Mouse (Mus musculus): ENCODE data around the gene Rfx8. TPM values are rescaled to one million over a fixed set of nuclear protein-coding genes. Genes with fewer than 3 reads are reported as not detected.

Gene Rfx8
- total and polyA plus RNA-seq, 3 experiments = not detected

- Histone ChIP-seq H3K27me3 (ENCODE audit: control insufficient read depth in 1 of 2, insufficient read depth in 2 of 2, low read length in 2 of 2) (no peaks in the 10 kb centered on the region), H3K4me3 (ENCODE audit: control insufficient read depth in 1 of 2, insufficient read depth in 1 of 2, low read depth in 2 of 2, low read length in 2 of 2) (no peak overlapping the region), H3K9ac (ENCODE audit: control insufficient read depth, low read depth, low read length, poor library complexity, severe bottlenecking) (no peak overlapping the region), H3K36me3 (ENCODE audit: control insufficient read depth in 1 of 2, insufficient read depth in 2 of 2, low read length in 2 of 2) (no peaks in the 10 kb centered on the region), H3K79me2 (ENCODE audit: control insufficient read depth, insufficient read depth, low read length, poor library complexity) (no peaks in the 10 kb centered on the region), H3K9me3 (replicated peaks; ENCODE audit: insufficient read depth, low read length) (no peaks in the 10 kb centered on the region), H3K27ac (ENCODE audit: control insufficient read depth, low read depth, low read length) (no peak overlapping the region), H3K4me1 (ENCODE audit: control insufficient read depth in 1 of 2, insufficient read depth in 2 of 2, low read length in 2 of 2) (no peaks in the 10 kb centered on the region)
- DNase-seq (ENCODE audit: low read depth, low spot score) = no peak
- TF ChIP-seq MYB (IDR thresholded peaks at IDR 0.05; ENCODE audit: low read depth, low read length) (no peak), ZMIZ1 (IDR thresholded peaks at IDR 0.05; ENCODE audit: low read depth, low read length) (no peak), MXI1 (IDR thresholded peaks at IDR 0.05; ENCODE audit: low read depth, low read length) (no peak), TAL1 (IDR thresholded peaks at IDR 0.05; ENCODE audit: low read length) (no peak), NELFE (IDR thresholded peaks at IDR 0.05; ENCODE audit: low read depth, low read length) (no peak), EP300 (IDR thresholded peaks at IDR 0.05; ENCODE audit: low read depth in 1 of 2, low read length in 2 of 2) (no peak), ELF1 (IDR thresholded peaks at IDR 0.05; ENCODE audit: low read depth, low read length) (no peak), GATA1 (IDR thresholded peaks at IDR 0.05; ENCODE audit: low read depth, low read length) (no peak), KAT2A (conservative IDR thresholded peaks at IDR 0.05; ENCODE audit: low read depth, low read length) (no peak), POLR2AphosphoS5 (IDR thresholded peaks at IDR 0.05; ENCODE audit: borderline replicate concordance, low read depth, low read length) (no peak), SIN3A (IDR thresholded peaks at IDR 0.05; ENCODE audit: low read length) (no peak), ETS1 (IDR thresholded peaks at IDR 0.05; ENCODE audit: low read depth, low read length) (no peak), CTCF (IDR thresholded peaks at IDR 0.05 in 2 of 3, conservative IDR thresholded peaks at IDR 0.05 in 1 of 3; ENCODE audit: control insufficient read depth in 1 of 3, insufficient read depth in 1 of 3, low read depth in 2 of 3, low read length in 3 of 3, poor library complexity in 1 of 3, severe bottlenecking in 1 of 3) (no peak), ZC3H11A (IDR thresholded peaks at IDR 0.05; ENCODE audit: low read depth, low read length) (no peak), GABPA (IDR thresholded peaks at IDR 0.05; ENCODE audit: low read depth, low read length) (no peak), MAZ (IDR thresholded peaks at IDR 0.05; ENCODE audit: low read depth, low read length) (no peak)
These were observed 611 bp downstream of the Rfx8 start for GRCm38 (mm10) chr1:39720186-39720585.

- DNase-seq (ENCODE audit: low read depth, low spot score) = no peak
- Histone ChIP-seq H3K4me1 (ENCODE audit: control insufficient read depth in 1 of 2, insufficient read depth in 2 of 2, low read length in 2 of 2) (no peaks in the 10 kb centered on the region), H3K27me3 (ENCODE audit: control insufficient read depth in 1 of 2, insufficient read depth in 2 of 2, low read length in 2 of 2) (no peaks in the 10 kb centered on the region), H3K9ac (ENCODE audit: control insufficient read depth, low read depth, low read length, poor library complexity, severe bottlenecking) (no peak overlapping the region), H3K79me2 (ENCODE audit: control insufficient read depth, insufficient read depth, low read length, poor library complexity) (no peaks in the 10 kb centered on the region), H3K4me3 (ENCODE audit: control insufficient read depth in 1 of 2, insufficient read depth in 1 of 2, low read depth in 2 of 2, low read length in 2 of 2) (no peak overlapping the region), H3K27ac (ENCODE audit: control insufficient read depth, low read depth, low read length) (no peak overlapping the region), H3K36me3 (ENCODE audit: control insufficient read depth in 1 of 2, insufficient read depth in 2 of 2, low read length in 2 of 2) (no peaks in the 10 kb centered on the region), H3K9me3 (replicated peaks; ENCODE audit: insufficient read depth, low read length) (no peaks in the 10 kb centered on the region)
- TF ChIP-seq MAX (IDR thresholded peaks at IDR 0.05; ENCODE audit: low read length) = no peak
- TF ChIP-seq MEF2A (IDR thresholded peaks at IDR 0.05; ENCODE audit: extremely low read depth, insufficient replicate concordance, low read depth, low read length, poor library complexity, severe bottlenecking) = no peak
These were observed 5.2 kb downstream of the Rfx8 start for GRCm38 (mm10) chr1:39715551-39715950.
